ENCODE assay signal across 8 mouse cellular contexts in the genomic region with DNA sequence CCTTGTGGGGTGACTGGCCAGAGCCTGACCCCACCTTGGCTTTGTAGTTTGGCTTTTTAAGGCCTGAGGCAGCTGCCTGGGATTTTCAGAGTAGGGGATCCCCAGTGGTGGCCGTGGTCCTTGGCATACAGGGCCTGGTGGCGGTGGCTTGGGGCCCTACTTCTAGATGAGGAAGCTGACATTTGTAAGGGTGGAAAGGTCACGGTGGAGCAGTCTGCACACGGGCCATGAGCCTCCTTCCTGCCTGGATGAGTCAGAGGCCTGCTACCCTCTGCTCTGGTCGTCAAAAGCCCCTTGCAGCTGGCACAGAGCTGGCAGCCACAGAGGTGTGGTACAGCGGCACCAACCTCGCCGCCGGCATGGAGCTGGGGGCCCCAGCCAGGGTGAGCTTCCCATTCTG. TPM values are rescaled to one million over a fixed set of nuclear protein-coding genes. Genes with fewer than 3 reads are reported as not detected.
A peak's percentile ranks its signal among the peaks of the same experiment; 100 is the strongest.
DNase-seq lines count a peak whose midpoint lies in the region; ATAC-seq and TF ChIP-seq lines count a peak whose summit lies in the region.
"Had no signal": no experiment of that assay in that cellular context is flagged by ENCODE, and none has a peak within 500 bp of the region (broad histone marks: within the 10 kb centered on the region; RNA-seq: fewer than 3 reads in every experiment).

No protein-coding gene starts in this region.

- H3K27ac ChIP-seq in liver, adult 2 months (replicated peaks; ENCODE audit: insufficient read depth, low read depth, low read length) = peak overlapping the region; percentile 83
- peak overlapping the region; percentile 29; the same call in 1 of the 2 replicates for H3K27ac ChIP-seq in hindbrain, embryonic 16.5 days (ENCODE audit: low read depth, low read length)

- no peak overlapping the region for H3K4me2 ChIP-seq in hindbrain, embryonic 16.5 days (ENCODE audit: low read length)
- H3K4me2 ChIP-seq in myocyte (ENCODE audit: low read depth) = no peak overlapping the region

- no peaks in the 10 kb centered on the region for H3K36me3 ChIP-seq in liver, adult 2 months (ENCODE audit: control insufficient read depth, insufficient read depth, low read length)
- H3K36me3 ChIP-seq in hindbrain, embryonic 16.5 days (ENCODE audit: control insufficient read depth, insufficient read depth, low read length) = peaks cover 2% of the 10 kb centered on the region
- H3K36me3 ChIP-seq in myocyte (ENCODE audit: control insufficient read depth, insufficient read depth) = no peaks in the 10 kb centered on the region

- TF ChIP-seq POLR2A in liver, adult 2 months (IDR thresholded peaks at IDR 0.05; ENCODE audit: extremely low read depth, insufficient read depth, low read length) = no peak
- no peak for TF ChIP-seq POLR2A in myocyte (IDR thresholded peaks at IDR 0.05; ENCODE audit: insufficient read length, low read depth)

- peak; percentile 29 for DNase-seq in liver, adult 2 months (ENCODE audit: extremely low read depth, low read depth, low spot score)
- no peak for DNase-seq in liver
- peak; percentile 50 to 72 for DNase-seq in adrenal gland, postnatal 36 days
- no peak for DNase-seq in ovary, postnatal 36 days (ENCODE audit: low spot score)
- no peak for DNase-seq in testis, postnatal 14 days (ENCODE audit: low spot score)

- no peak for TF ChIP-seq CTCF in liver, adult 2 months (IDR thresholded peaks at IDR 0.05; ENCODE audit: low read depth, low read length)

- H3K27me3 ChIP-seq in liver, adult 2 months (ENCODE audit: control insufficient read depth, insufficient read depth, low read length) = no peaks in the 10 kb centered on the region
- 0 out of 2 replicates have a peak, but pooled peaks cover 3% of the 10 kb centered on the region for H3K27me3 ChIP-seq in hindbrain, embryonic 16.5 days (replicated peaks; ENCODE audit: control insufficient read depth, insufficient read depth, low read length)
- H3K27me3 ChIP-seq in myocyte (ENCODE audit: control insufficient read depth, insufficient read depth, insufficient read length) = no peaks in the 10 kb centered on the region

- H3K4me3 ChIP-seq in liver, adult 2 months (ENCODE audit: insufficient read depth, low read depth, low read length) = no peak overlapping the region
- no peak overlapping the region for H3K4me3 ChIP-seq in hindbrain, embryonic 16.5 days (ENCODE audit: low read length)
- H3K4me3 ChIP-seq in myocyte = no peak overlapping the region

- H3ac ChIP-seq in myocyte (ENCODE audit: control insufficient read depth, insufficient read length) = no peak overlapping the region

- no peaks in the 10 kb centered on the region for H3K79me2 ChIP-seq in liver, adult 2 months (ENCODE audit: control insufficient read depth, insufficient read depth, low read length)
- H3K79me2 ChIP-seq in myocyte (ENCODE audit: control insufficient read depth, insufficient read depth) = no peaks in the 10 kb centered on the region

- no peak overlapping the region for H3K9ac ChIP-seq in liver, adult 2 months (ENCODE audit: low read depth, low read length)
- H3K9ac ChIP-seq in hindbrain, embryonic 16.5 days (ENCODE audit: low read depth, low read length) = no peak overlapping the region; the same call in 1 of the 2 replicates

- no peak for ATAC-seq in hindbrain, embryonic 16.5 days

- no peaks in the 10 kb centered on the region; the same call in 1 of the 2 replicates for H3K4me1 ChIP-seq in liver, adult 2 months (ENCODE audit: control insufficient read depth, insufficient read depth, low read length)
- peaks cover 11% of the 10 kb centered on the region for H3K4me1 ChIP-seq in hindbrain, embryonic 16.5 days (ENCODE audit: control insufficient read depth, insufficient read depth, low read depth, low read length)

- 71% methylated on average over 9 of the region's 9 CpGs for WGBS in liver, adult 2 months
- 63% methylated on average over 9 of the region's 9 CpGs for WGBS in hindbrain, embryonic 16.5 days

- no peaks in the 10 kb centered on the region for H3K9me3 ChIP-seq in hindbrain, embryonic 16.5 days (ENCODE audit: control insufficient read depth, low read length)

TF ChIP-seq in myocyte, 11 proteins besides CTCF, POLR2A, EP300 and RAD21:
- peak in 2 of 3 experiments; percentile 23 to 29 for TF ChIP-seq MYOD1 (IDR thresholded peaks at IDR 0.05; ENCODE audit: control insufficient read depth in 1 of 3, insufficient read length in 2 of 3, low read depth in 2 of 3)
- TF ChIP-seq TCF3 (IDR thresholded peaks at IDR 0.05; ENCODE audit: insufficient read length, low read depth) = no peak

RNA-seq across cellular contexts. Expression of a gene that starts 9.6 kb away (rescaled TPM):
- 4.2 and 5.5 TPM in 2 replicates for total RNA-seq in liver, adult 2 months (2014; rRNA removed)
- 9.2 and 9.5 TPM in 2 replicates for polyA plus RNA-seq in liver, adult 2 months (2012; rRNA removed)
- total RNA-seq in adrenal gland, postnatal 36 days (2021) = 10 to 100 TPM in 1 of 2 experiments, 1 to 10 TPM in 1; 9.6 to 12.7 TPM
- polyA plus RNA-seq in hindbrain, embryonic 16.5 days (2015; fragmentation: Nextera tagmentation; extraction: Ambion mirVana) = 27.1 and 30.2 TPM in 2 replicates
- 3.1 TPM for polyA plus RNA-seq in myocyte (2012; fragmentation: generic; extraction: Trizol)

RNA-seq across cellular contexts. Expression of a gene that starts 32.1 kb away (rescaled TPM):
- total RNA-seq in liver, adult 2 months (2014; rRNA removed) = 1.9 and 2.7 TPM in 2 replicates
- polyA plus RNA-seq in liver, adult 2 months (2012; rRNA removed) = 7.1 and 8.6 TPM in 2 replicates
- 100 to 1,000 TPM in 1 of 2 experiments, 10 to 100 TPM in 1; 42.4 to 108 TPM for total RNA-seq in adrenal gland, postnatal 36 days (2021)
- polyA plus RNA-seq in hindbrain, embryonic 16.5 days (2015; fragmentation: Nextera tagmentation; extraction: Ambion mirVana) = 56.0 and 68.9 TPM in 2 replicates
- polyA plus RNA-seq in myocyte (2012; fragmentation: generic; extraction: Trizol) = 23.8 TPM

RNA-seq across cellular contexts. Expression of a gene that starts 51.8 kb away (rescaled TPM):
- not detected in 2 replicates for total RNA-seq in liver, adult 2 months (2014; rRNA removed)
- polyA plus RNA-seq in liver, adult 2 months (2012; rRNA removed) = not detected in 2 replicates
- total RNA-seq in adrenal gland, postnatal 36 days (2021) = not detected
- 0.36 TPM in 1 of 2 replicates, not detected in the other for polyA plus RNA-seq in hindbrain, embryonic 16.5 days (2015; fragmentation: Nextera tagmentation; extraction: Ambion mirVana)
- not detected for polyA plus RNA-seq in myocyte (2012; fragmentation: generic; extraction: Trizol)
- polyA plus RNA-seq: embryonic facial prominence, embryonic 14.5 days had no signal

Comparison
In these comparisons a context has a peak if more than half of its experiments do, and no peak if none do; other contexts are left out.
1. DNase-seq: peak in liver, adult 2 months (single experiment) and adrenal gland, postnatal 36 days (2 of 2); none in liver (single experiment), ovary, postnatal 36 days (single experiment) and testis, postnatal 14 days (single experiment).